Mouse (Mus musculus) layer of hippocampus, postnatal 14 days (tissue): ENCODE measurements around the gene Dlk2. TPM values are rescaled to one million over a fixed set of nuclear protein-coding genes. Genes with fewer than 3 reads are reported as not detected.

Source experiments
- DNase-seq, 2 experiments: peaks; one replicate each; pipeline ENCODE4 v3.0.0; 2021 to 2022; ENCODE audit warnings: low spot score in 2 of 2, mixed read lengths in 1 of 2
- total RNA-seq, 2 experiments: library from RNA; stranded (reverse); gene quantifications; 2 replicates each; pipeline ENCODE4 v1.2.3; 2021

Gene Dlk2
- total RNA-seq, 2 experiments from 2014 or later = 44.1 to 50.9 TPM

DNA sequence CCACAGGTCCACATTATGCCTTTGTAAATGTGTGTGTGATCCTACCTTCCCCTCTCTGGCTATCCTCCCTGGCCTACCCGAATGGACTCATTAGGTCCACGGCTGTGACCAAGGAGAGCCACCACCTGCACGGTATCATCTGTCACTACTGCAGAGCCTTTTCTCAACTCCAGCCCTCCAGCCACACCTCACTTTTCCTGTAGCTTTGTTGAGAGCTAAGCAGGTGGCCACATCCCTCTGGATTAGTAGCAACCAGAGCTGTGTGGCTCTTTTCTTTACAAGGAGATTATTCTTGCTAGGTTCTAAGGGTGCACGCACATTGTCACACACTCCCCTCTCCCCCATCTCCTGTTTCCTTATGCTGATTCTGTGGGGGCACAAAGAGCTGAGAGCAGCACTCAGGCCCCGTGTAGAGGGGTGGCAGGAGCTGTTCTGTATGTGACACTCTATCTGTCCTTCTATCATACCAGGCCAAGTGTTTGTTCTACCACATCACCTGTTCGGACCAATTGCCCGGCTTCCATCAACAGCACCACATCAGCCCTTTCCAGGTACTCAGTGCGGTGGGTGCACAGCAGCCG is 16.0 kb downstream of the Dlk2 start:
- DNase-seq = no peak

DNA sequence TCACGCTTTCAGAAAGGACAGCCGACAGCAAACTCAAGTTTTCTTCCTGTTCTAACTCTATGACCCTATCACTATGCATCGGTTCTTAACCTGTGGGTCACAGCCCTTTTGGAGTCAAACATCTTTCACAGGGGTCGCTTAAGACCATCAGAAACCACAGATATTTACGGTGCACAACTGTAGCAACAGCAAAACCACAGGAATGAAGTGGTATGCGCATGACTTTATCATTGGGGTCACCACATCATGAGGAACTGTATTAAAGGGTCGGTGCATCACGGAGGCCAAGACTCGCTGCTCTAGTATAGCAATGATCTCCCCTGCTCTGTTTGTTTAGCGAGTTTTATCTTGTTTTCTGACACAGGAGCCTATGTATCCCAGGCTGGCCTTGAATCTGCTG is 18.6 kb downstream of the Dlk2 start:
- DNase-seq = no peak

DNA sequence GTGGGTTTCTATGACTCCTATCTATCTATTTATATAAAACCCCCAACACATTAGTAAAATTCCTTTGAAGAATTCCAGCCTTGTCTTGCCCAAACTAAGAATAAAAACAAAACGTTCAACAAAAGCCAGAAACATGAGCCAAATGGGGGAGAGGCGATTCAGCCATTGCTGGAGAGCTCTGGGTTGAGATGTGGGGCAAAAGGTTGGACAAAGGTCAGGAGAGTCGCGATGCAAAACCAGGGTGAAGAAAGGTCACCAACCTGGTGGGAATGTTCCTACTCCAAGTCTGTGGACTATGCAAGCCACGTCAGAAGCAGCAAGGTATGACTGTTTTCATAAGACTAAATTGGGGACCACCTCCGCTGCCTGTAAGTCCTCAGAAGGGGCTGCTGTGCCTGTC is 23.3 kb downstream of the Dlk2 start:
- DNase-seq = no peak

DNA sequence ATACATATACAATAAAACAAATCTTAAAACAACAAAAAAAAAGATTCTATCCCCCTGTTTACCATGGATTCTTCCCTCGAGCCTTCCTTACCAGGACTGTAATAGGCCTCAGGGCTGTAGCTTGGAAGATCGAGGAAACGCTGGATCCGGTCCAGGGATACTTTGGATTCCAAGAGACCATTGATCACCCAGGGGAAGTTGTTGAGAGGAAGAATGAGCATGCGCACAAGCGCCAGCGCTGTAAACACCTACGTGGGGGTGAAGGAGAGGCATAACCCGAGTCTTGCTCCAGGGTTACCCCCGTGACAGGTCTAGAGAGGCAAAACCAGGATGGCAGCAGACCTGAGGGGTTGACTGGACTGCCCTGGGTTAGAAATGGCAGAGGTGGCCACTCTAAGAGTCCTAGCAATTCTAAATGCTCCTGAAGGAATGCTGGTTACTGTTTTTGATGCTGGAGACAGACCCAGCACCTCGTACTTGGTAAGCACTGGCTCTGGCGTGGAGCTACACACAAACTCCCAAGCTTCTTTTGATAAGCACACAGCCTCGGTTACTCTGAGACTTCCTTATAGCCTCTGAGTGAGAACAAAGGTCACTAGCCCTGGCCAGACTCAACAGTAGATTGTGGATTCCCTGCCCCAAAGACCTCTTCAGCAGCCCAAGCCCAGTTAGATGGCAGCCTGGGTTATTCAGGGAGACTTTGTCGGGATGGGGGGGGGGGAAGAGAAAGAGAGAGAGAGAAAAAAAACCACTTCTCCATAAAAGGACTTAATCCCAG is 25.0 kb downstream of the Dlk2 start:
- DNase-seq = no peak

DNA sequence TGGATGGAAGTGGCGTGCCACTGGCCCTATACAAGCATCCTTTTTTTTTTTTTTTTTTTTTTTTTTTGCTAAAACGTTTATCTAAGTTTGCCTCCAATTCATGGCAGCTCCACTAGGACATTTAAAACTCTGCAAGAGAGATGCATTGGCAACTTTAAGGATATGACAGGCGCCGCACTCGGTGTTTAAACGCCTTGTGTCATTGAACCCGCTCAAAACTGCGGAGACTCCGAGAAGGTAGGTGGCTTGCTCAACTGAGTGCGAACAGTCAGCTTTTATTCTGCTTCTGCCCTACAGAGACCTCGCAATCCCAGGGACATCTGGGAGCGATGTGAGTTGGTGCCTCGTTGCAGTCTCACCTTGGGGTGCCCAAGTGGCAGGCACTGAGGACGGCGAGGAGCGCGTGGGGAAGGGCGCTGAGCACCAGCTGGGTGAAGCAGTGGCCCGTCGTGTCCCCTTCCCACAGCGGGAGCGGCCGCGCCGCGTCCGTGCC is 30.2 kb downstream of the Dlk2 start:
- no peak for DNase-seq

DNA sequence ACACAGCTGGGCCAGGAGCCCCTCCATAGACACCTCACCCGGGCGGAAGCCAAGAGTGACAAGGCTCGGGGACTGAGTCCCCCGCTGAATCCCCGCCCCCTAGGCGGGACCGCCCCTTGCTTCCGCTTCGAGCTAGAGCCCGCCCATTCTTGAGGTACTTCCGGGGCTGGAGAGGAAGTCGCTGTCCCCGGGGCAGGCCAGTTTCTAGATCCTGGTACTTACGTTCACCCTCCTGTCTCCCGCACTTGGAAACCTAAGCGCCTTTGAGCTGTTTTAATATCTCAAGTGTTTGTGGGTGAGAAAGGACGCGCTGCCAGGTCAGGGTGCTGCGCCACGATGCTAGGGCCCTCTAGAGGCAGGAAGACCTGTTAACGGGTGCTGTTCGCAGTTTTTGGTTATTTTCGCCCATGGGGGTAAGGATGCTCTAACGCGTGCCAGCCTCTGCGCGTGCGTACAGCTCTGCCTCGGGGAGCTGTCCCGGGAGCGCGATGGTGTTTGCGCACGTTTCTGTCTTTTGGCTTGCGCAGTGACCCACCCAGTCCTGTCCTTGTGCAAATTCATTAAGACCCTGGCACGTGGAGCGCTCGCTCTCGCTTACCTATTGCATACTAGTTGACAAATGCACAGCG is 30.8 kb downstream of the Dlk2 start, which contains the start of gene Abcc10:
TSS of gene Abcc10 (minus strand) at position 447 of the 629 bp plus-strand sequence.
- peak; percentile 92 to 96 for DNase-seq

DNA sequence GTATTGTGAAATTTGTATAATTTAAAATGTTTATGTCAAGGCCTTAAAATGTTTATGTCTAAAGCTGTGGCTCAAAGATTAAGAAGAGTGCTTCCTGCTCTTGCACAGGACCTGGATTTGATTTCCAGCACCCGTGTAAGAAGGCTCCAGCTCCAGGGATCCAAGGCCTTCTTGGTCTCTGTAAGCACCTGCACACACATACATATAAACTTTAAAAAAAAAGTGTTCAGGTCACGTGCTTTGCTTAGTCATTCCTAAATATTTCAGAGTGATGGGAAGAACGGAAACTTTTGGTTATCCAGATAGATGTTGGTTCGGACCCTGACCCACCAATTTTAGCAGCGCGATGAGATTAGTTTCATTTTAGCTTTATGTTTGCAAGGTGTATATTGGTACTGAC is 31.5 kb downstream of the Dlk2 start:
- DNase-seq = no peak

DNA sequence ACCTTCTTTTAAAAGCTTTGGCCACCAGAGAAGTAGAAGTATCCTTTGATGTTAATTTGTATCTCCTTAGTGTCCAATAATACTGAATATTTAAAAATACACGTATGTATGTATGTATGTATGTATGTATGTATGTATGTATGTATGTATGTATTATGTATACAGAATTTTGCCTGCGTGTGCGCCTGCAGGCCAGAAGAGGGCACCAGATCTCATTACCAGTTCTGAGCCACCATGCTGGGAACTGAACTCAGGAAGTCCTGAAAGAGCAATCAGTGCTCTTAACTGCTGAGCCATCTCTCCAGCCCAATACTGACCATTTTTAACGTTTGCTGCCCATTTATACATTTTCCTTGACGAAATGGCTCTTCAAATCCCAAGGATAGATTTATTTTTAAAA is 39.3 kb downstream of the Dlk2 start:
- DNase-seq = no peak

DNA sequence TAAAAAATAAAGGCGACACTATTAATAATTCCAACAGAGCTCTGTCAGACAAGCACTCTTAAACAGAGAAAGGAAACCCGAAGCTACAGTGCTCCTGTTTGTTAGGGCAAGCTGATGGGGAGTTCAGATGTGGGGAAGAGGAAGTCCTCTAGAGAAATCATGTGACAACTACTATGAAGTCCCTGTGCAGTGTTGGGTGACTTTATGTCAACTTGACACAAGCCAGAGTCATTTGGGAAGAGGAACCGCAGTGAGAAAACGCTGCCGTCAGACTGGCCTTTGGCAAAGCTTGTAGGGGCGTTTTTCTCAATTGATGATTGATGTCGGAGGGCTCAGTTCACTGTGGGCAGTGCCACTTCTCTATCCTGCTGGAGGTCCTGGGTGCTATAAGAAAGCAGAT is 44.0 kb downstream of the Dlk2 start:
- no peak for DNase-seq

DNA sequence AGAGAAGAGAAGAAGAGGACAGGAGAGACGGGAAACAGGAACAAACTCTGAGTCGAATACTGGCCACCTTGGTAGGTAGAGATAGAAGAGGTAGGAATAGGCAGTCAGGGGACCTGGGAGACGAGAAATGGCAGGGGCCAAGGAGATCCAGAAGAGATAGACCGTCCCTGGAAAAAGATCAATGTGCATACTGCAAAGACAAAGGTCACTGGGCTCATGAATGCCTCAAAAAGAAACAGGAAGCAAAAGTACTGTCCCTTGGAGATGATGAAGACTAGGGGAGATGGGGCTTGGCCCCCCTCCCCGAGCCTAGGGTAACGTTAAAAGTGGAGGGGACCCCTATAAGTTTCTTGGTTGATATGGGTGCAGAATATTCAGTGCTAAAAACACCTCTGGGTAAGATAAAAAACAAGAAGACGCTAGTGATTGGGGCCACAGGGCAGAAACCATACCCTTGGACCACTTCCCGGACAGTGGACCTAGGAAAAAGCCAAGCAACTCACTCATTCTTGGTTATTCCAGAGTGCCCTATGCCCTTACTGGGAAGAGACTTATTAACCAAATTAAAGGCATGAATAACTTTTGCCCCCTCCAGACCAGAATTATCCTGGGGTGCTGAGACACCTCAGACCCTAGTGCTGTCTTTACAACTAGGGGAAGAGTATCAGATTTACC is 53.9 kb downstream of the Dlk2 start:
- no peak for DNase-seq

Other genes starting within 250 kb of the Dlk2 start
- 10 to 100 TPM; 77.4 to 79.2 TPM for gene Mrps18a, start 186.4 kb upstream of the Dlk2 start, total RNA-seq
- gene Rsph9, start 153.2 kb upstream of the Dlk2 start, total RNA-seq = 10 to 100 TPM; 27.4 to 28.5 TPM
- 10 to 100 TPM in 1 of 2 experiments, 1 to 10 TPM in 1; 9.0 to 11.3 TPM for gene Mad2l1bp, start 143.9 kb upstream of the Dlk2 start, total RNA-seq
- 100 to 1,000 TPM; 100 to 107 TPM for gene Gtpbp2, start 136.4 kb upstream of the Dlk2 start, total RNA-seq
- gene Polh, start 94.8 kb upstream of the Dlk2 start, total RNA-seq = 1 to 10 TPM; 6.2 to 6.9 TPM
- gene Xpo5, start 94.6 kb upstream of the Dlk2 start, total RNA-seq = 10 to 100 TPM; 43.8 to 44.4 TPM
- 10 to 100 TPM; 35.0 to 35.9 TPM for gene Polr1c, start 49.4 kb upstream of the Dlk2 start, total RNA-seq
- 10 to 100 TPM; 81.9 to 91.9 TPM for gene Yipf3, start 49.3 kb upstream of the Dlk2 start, total RNA-seq
- gene Lrrc73, start 43.9 kb upstream of the Dlk2 start, total RNA-seq = 10 to 100 TPM; 76.9 to 83.1 TPM
- 10 to 100 TPM; 43.4 to 49.2 TPM for gene Tjap1, start 14.4 kb upstream of the Dlk2 start, total RNA-seq
- gene Abcc10, start 30.9 kb downstream of the Dlk2 start, total RNA-seq = 10 to 100 TPM; 10.2 to 10.3 TPM
- gene Zfp318, start 86.3 kb downstream of the Dlk2 start, total RNA-seq = 10 to 100 TPM; 64.7 to 67.3 TPM
- gene Crip3, start 131.5 kb downstream of the Dlk2 start, total RNA-seq = 1 to 10 TPM; 2.8 to 4.1 TPM
- under 1 TPM; 0.19 to 0.39 TPM for gene Slc22a7, start 141.0 kb downstream of the Dlk2 start, total RNA-seq
- 100 to 1,000 TPM; 123 to 125 TPM for gene Ttbk1, start 190.3 kb downstream of the Dlk2 start, total RNA-seq
- 1 to 10 TPM; 5.7 TPM for gene Dnph1, start 199.3 kb downstream of the Dlk2 start, total RNA-seq
- gene Cul9, start 249.0 kb downstream of the Dlk2 start, total RNA-seq = 10 to 100 TPM; 42.7 to 43.9 TPM